Mouse (Mus musculus) brain, embryonic 14.5 days (tissue): ENCODE data around the gene Amn1.

Source experiments
- CTCF ChIP-seq: fragments of 200-500 bp; IDR thresholded peaks from 2 replicates; pipeline ENCODE4 v1.5.1; 2012; ENCODE audit warnings: inconsistent platforms, mild to moderate bottlenecking, moderate library complexity, borderline replicate concordance; ENCODE audit not compliant: insufficient read depth, insufficient read length; ENCODE audit errors: extremely low read depth
- POLR2A ChIP-seq: fragments of 200-500 bp; IDR thresholded peaks from 2 replicates; pipeline ENCODE4 v1.6.1; 2012; ENCODE audit warnings: mild to moderate bottlenecking, inconsistent platforms, borderline replicate concordance; ENCODE audit not compliant: poor library complexity, insufficient read depth, insufficient read length, severe bottlenecking; ENCODE audit errors: extremely low read depth

DNA sequence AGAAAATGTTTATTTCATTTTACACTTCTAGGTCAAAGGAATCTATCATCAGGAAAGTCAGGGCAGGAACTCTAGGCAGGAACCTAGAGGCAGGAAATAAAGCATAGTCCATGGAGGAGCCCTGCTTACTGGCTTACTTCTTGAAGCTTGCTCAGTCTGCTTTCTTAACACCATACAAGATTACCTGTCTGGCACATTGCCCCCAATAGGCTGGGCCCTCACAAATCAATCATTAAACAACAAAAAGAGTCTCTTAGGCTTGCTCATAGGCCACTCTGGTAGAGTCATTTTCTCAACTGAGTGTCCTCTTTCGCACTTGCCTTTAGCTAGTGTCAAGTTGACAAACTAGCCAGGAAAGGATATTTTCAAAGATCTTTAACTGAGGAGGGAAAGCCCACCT lies 43.4 kb downstream of the Amn1 start:
- TF ChIP-seq CTCF (no peak), POLR2A (no peak)
